Mouse (Mus musculus) heart, adult 2 months (tissue): ENCODE data around the gene Sucla2.

Experiments
- CTCF ChIP-seq: fragments of 200-600 bp; IDR thresholded peaks from 2 replicates; pipeline ENCODE4 v1.8.1; 2022; ENCODE audit warnings: antibody characterized with exemption, mild to moderate bottlenecking, moderate library complexity
- EP300 ChIP-seq: fragments of 200-500 bp; IDR thresholded peaks from 2 replicates; pipeline ENCODE4 v1.6.1; 2011; ENCODE audit warnings: low read depth, low read length, control low read depth; ENCODE audit not compliant: insufficient read depth

DNA sequence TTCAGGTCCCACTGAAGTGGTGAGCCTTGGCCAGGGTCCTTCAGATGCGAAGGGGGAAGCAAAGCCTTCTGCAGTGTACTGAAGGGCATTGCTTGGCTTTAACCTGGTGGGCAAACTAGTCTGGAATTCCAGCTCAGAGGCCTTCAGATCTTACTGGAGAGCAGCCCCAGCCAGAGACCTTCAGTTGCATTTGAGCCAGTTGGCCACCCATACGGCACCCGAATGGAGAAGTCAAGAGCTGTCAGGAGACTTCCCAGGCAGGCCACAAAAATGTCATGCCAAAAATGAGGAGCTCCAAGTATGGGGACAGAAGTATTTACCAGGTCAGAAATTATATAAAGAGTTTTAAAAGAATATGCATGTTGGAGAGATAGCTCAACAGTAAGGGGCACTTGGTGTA, 22.9 kb downstream of the Sucla2 start, which contains the start of gene Nudt15:
- TF ChIP-seq CTCF (no peak), EP300 (no peak)
